Mouse (Mus musculus) monocyte, adult 5-6 weeks (primary cell): ENCODE data around the gene Lrrc36. TPM values are rescaled to one million over a fixed set of nuclear protein-coding genes. Genes with fewer than 3 reads are reported as not detected.

Experiments used
- ATAC-seq: fragments of 153-309, 156-312 bp; replicated peaks from 2 replicates; pipeline ENCODE4 v1.8.0; 2017; ENCODE audit warnings: mild to moderate bottlenecking; ENCODE audit not compliant: low TSS enrichment, insufficient number of reproducible peaks, severe bottlenecking, poor library complexity, low FRiP score
- total RNA-seq: library from RNA; stranded (forward); fragments of 200-1000, 200-491, 200-594 nt; gene quantifications from 3 replicates; pipeline ENCODE4 v1.2.3, GENCODE M21; 2017

Gene Lrrc36
- total RNA-seq, 1 experiment from 2014 or later = not detected

GRCm38 (mm10) chr8:105475742-105476141 is 62.4 kb downstream of the Lrrc36 start:
- no peak for ATAC-seq

- ATAC-seq = no peak
Observed at GRCm38 (mm10) chr8:105476161-105476560, 62.8 kb downstream of the Lrrc36 start.

- ATAC-seq = peak; percentile 57; the same call in 1 of the 2 replicates
Observed at GRCm38 (mm10) chr8:105476628-105477413, 63.5 kb downstream of the Lrrc36 start.

- no peak for ATAC-seq
Observed at GRCm38 (mm10) chr8:105477792-105478191, 64.4 kb downstream of the Lrrc36 start.

GRCm38 (mm10) chr8:105481013-105481412 is 67.6 kb downstream of the Lrrc36 start:
- no peak for ATAC-seq

GRCm38 (mm10) chr8:105481453-105481852 is 68.1 kb downstream of the Lrrc36 start:
- no peak for ATAC-seq

- no peak for ATAC-seq
Observed at GRCm38 (mm10) chr8:105482123-105482522, 68.8 kb downstream of the Lrrc36 start.

GRCm38 (mm10) chr8:105483212-105484029 is 70.0 kb downstream of the Lrrc36 start:
- no peak for ATAC-seq

- no peak for ATAC-seq
Observed at GRCm38 (mm10) chr8:105484030-105484368, 70.6 kb downstream of the Lrrc36 start.

- ATAC-seq = no peak
Observed at GRCm38 (mm10) chr8:105484392-105484791, 71.0 kb downstream of the Lrrc36 start.

GRCm38 (mm10) chr8:105488082-105488481 is 74.7 kb downstream of the Lrrc36 start:
- no peak for ATAC-seq

GRCm38 (mm10) chr8:105489281-105489680 is 75.9 kb downstream of the Lrrc36 start:
- no peak for ATAC-seq

- ATAC-seq = no peak
Observed at GRCm38 (mm10) chr8:105493495-105493894, 80.1 kb downstream of the Lrrc36 start.

GRCm38 (mm10) chr8:105494566-105494965 is 81.2 kb downstream of the Lrrc36 start:
- ATAC-seq = no peak

- no peak for ATAC-seq
Observed at GRCm38 (mm10) chr8:105495350-105496302, 82.3 kb downstream of the Lrrc36 start.

GRCm38 (mm10) chr8:105496439-105497180 is 83.2 kb downstream of the Lrrc36 start, which contains the start of gene Zdhhc1:
TSS of gene Zdhhc1 (minus strand) at chr8:105496902.
- peak; percentile 74 for ATAC-seq

GRCm38 (mm10) chr8:105499787-105500186 is 86.4 kb downstream of the Lrrc36 start:
- ATAC-seq = no peak

GRCm38 (mm10) chr8:105504617-105505016 is 91.2 kb downstream of the Lrrc36 start:
- no peak for ATAC-seq
